Mouse (Mus musculus): ENCODE measurements around the gene Riox2.
"Not testable (repeated sequence)": the region's sequence is repeated elsewhere in the genome, so short reads cannot be mapped to it uniquely, and the experiment has no call there.

Riox2 gene

GRCm38 (mm10) chr16:59471637-59472278, at the start of gene Riox2:
Gene Riox2 (plus strand): TSS chr16:59471775.
- DNase-seq (ENCODE audit: extremely low read depth, low read depth), result peak; percentile 47

DNA sequence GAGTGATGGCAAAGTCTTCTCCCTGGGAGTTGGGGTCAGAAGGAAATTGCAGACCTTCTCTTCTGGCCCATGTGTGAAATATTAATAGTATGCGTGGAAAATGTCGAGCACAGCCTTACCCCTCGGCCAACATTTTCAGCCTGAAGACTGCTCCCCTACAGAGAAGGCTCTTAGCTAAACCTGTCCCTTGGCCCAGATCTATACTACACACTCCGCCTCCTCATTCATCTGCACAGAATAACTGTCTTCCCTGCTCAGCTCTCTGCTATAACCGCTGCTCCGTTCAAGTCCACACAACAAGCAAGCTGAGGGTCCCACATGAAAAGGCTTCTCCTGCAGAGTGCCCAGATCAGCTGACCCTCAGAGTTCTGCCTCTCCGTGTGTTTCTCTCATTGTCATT, 43.6 kb upstream of the Riox2 start:
- DNase-seq (ENCODE audit: extremely low read depth, low read depth), result no peak

- no peak for DNase-seq (ENCODE audit: extremely low read depth, low read depth)
These were observed 38.4 kb upstream of the Riox2 start for GRCm38 (mm10) chr16:59433181-59433580.

GRCm38 (mm10) chr16:59444880-59445559, 26.6 kb upstream of the Riox2 start:
- DNase-seq (ENCODE audit: extremely low read depth, low read depth), result no peak

- no peak for DNase-seq (ENCODE audit: extremely low read depth, low read depth)
These were observed 23.4 kb upstream of the Riox2 start for GRCm38 (mm10) chr16:59448181-59448580.

DNA sequence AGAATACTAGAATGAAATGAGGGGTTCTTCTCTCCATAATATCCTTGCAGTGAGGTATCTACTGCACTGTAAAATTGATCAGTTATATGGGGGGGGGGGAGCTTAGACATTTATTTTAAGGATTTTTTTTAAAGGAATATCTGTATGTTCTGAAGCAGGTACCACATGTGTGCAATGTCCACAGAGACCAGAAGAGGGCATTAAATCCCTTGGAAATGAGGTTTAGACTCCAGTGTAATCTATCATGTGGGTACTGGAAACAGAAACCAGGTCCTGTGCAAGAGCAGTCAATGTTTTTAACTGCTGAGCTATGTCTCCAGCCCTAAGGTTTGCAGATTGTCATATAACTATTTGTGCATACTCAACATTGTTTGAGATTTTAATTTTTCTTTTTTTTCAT, 22.5 kb upstream of the Riox2 start:
- DNase-seq (ENCODE audit: extremely low read depth, low read depth), result no peak

DNA sequence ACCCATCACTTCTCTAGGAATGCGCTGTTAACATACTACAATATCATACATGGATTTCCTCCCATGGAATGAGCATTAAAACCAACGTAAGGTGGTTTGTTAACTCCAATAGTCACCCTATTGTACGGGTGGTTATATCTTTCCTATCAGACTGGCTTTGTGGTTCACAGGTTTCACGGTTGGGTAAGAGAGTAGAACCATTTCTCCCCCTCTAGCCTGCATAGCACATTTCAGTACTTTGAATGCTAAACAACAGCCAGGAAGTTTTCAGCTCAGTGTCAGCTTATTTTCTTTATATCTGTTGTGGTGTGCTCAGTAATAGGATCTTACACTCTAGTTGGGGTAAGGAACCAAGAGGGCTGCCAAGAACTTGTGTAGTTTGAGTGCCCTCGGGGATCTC, 19.8 kb upstream of the Riox2 start:
- no peak for DNase-seq (ENCODE audit: extremely low read depth, low read depth)

DNA sequence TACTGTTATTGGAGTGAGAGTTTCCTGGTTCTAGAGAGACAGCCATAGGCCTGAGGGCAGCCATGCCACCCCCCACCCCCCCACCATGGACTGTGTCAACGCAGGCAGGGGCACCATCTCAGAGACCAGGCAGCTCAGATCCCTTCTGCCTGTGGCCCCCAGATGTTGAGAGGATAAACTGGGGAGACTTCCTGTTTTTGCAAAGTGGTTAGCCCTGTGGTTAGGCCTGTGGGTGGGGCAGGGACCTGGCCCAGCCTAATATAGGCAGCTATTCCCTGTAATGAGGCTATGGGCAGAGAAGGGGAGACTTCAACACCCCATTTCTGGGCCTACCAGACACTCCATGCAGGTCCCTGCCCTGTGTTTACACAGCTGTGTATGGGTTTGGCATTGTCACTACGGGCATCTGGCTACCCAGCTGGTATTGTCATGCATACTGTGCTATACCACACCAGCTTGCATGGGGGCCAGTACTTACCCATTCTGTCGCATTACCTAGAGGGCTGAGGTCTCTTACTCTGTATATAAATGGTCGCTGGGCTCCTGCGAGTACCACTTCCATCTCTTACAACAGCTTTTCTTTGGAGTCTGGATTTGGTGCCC, 12.2 kb upstream of the Riox2 start:
- DNase-seq (ENCODE audit: extremely low read depth, low read depth), result not testable (repeated sequence)

- no peak for DNase-seq (ENCODE audit: extremely low read depth, low read depth)
These were observed 8.0 kb upstream of the Riox2 start for GRCm38 (mm10) chr16:59463567-59463966.

GRCm38 (mm10) chr16:59463973-59464372, 7.6 kb upstream of the Riox2 start:
- DNase-seq (ENCODE audit: extremely low read depth, low read depth), result no peak

DNA sequence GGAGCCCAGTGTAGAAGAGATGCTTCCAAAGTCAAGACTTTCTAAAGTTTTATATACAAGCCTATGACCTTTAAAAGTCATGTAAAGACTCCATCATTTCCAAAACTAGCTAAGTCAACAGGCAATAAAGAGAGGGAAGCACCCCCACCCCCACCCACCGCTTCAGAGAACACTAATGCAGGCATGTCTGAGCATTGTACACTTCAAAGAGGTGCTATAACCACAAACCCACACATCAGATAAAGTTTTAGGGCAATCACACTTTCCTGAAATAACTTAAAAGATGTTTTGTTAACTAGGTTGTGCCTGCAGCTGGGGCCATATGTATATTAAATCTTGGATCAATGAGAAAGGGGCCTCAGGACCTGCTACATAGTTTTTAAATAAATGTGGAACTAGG, 1.7 kb upstream of the Riox2 start:
- no peak for DNase-seq (ENCODE audit: extremely low read depth, low read depth)

GRCm38 (mm10) chr16:59472546-59472945, 971 bp downstream of the Riox2 start:
- peak; percentile 18 for DNase-seq (ENCODE audit: extremely low read depth, low read depth)

- DNase-seq (ENCODE audit: extremely low read depth, low read depth), result peak; percentile 13
These were observed 3.2 kb downstream of the Riox2 start for GRCm38 (mm10) chr16:59474788-59475187.

GRCm38 (mm10) chr16:59477955-59478354, 6.4 kb downstream of the Riox2 start:
- DNase-seq (ENCODE audit: extremely low read depth, low read depth), result no peak

- no peak for DNase-seq (ENCODE audit: extremely low read depth, low read depth)
These were observed 15.7 kb downstream of the Riox2 start for GRCm38 (mm10) chr16:59487239-59487638.

DNA sequence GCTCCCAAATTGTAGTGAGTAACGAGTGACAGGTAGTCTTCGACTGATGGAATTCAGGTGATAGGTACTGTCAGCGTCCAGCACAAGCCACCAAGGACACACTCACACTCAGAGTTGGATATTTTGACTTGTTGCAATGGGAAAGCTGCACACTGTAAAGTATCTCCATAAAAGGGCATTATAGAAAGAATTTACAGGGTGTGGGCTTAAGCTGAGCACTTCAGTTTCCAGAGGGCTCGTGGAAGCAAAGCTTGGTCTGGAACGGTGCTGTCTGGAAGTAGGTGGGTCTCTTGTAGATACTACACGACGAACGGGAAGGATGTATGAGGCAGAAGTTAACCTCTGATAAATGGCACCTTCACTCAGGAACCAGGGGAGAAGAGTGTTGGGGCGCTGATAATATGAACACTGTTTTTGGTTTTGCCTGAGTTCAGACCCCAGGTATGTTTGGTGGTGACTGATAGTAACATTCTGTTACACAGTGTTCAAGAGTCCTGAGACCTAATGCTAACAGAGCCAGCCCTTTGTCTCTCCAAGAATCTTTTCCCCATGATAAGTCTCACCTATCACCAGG, 16.5 kb downstream of the Riox2 start:
- DNase-seq (ENCODE audit: extremely low read depth, low read depth), result no peak

GRCm38 (mm10) chr16:59493199-59493598, 21.6 kb downstream of the Riox2 start:
- no peak for DNase-seq (ENCODE audit: extremely low read depth, low read depth)

- no peak for DNase-seq (ENCODE audit: extremely low read depth, low read depth)
These were observed 26.4 kb downstream of the Riox2 start for GRCm38 (mm10) chr16:59497947-59498346.

DNA sequence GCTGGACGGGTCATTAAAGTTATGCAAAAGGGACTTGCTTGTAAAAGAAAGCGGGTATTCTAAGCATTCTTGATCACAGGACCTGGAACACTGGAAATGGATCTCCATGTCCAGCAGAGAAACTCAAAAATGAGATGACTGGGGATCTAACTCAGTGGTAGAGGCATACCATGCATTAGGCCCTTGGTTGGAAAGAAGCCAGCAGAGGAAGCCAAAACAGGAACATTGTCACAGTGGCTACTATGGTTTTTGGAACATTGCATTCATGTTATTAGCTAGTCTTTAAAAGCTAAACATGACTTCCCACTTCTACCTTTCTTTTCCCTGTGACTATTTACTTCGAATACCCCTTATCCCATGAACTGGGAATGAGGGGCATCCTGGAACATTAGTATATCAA, 27.6 kb downstream of the Riox2 start:
- peak; percentile 10 for DNase-seq (ENCODE audit: extremely low read depth, low read depth)

GRCm38 (mm10) chr16:59509830-59510229, 38.3 kb downstream of the Riox2 start:
- DNase-seq (ENCODE audit: extremely low read depth, low read depth), result no peak

DNA sequence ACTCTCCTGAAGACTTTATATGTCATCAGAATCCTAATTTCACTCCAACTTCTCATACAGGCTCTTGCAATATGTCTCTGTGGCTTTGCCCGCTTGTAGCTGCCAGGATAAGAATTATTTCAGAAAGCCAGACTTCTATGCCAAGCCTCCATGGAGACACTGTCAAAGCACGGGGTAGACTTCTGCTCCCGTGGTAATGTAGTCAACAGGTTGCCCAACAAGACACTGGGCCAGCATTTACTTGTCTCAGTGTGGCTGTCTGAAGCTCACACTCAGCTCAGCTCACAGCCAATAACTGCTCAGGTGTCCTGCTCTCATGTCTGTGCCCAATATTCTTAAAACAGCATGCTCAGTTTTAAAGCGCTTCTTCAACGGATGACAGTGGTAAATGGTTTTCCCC, 43.6 kb downstream of the Riox2 start:
- no peak for DNase-seq (ENCODE audit: extremely low read depth, low read depth)

DNA sequence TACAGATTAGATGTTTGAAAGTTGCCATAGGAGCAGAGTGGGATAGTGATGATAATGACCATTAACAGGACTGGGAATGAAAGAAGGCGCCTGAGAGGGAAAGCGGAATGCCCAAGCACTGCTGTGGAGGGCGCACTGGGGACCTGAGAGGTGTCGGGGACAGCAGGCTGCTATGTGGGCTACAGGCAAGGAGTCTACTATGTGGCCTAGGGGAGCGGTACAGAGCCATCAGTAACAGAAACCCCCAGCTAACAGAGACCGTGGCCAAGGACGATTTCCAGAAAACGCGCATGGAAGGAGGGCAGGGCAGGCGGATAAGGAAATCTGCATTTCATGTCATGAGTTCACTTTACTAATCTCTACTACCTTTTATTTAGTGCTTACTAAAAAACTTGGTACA, 45.4 kb downstream of the Riox2 start:
- DNase-seq (ENCODE audit: extremely low read depth, low read depth), result no peak
